Mouse (Mus musculus) kidney, adult 2 months (tissue): ENCODE results near the gene Gadd45b. TPM values are rescaled to one million over a fixed set of nuclear protein-coding genes. Genes with fewer than 3 reads are reported as not detected.

ENCODE experiments used
- DNase-seq: peaks from one replicate; pipeline ENCODE4 v3.0.0; 2021
- H3K27ac ChIP-seq: fragments of 200-500 bp; 2 replicates; pipeline ENCODE4 v1.5.1; 2012; ENCODE audit warnings: low read depth, low read length, control low read depth, inconsistent platforms; ENCODE audit not compliant: insufficient read depth
- H3K27me3 ChIP-seq: fragments of 200-500 bp; replicated peaks from 2 replicates; pipeline ENCODE4 v1.6.1; 2012; ENCODE audit warnings: mild to moderate bottlenecking, moderate library complexity, low read length, inconsistent platforms; ENCODE audit not compliant: control insufficient read depth, insufficient read depth
- H3K36me3 ChIP-seq: fragments of 200-500 bp; 2 replicates; pipeline ENCODE4 v1.6.1; 2012; ENCODE audit warnings: mild to moderate bottlenecking, moderate library complexity, low read length, inconsistent platforms; ENCODE audit not compliant: control insufficient read depth, insufficient read depth
- H3K4me1 ChIP-seq: fragments of 200-500 bp; 2 replicates; pipeline ENCODE4 v1.6.1; 2011; ENCODE audit warnings: low read length; ENCODE audit not compliant: control insufficient read depth, insufficient read depth
- H3K4me3 ChIP-seq: fragments of 200-500 bp; 2 replicates; pipeline ENCODE4 v1.5.1; 2011; ENCODE audit warnings: mild to moderate bottlenecking, low read depth, low read length, control low read depth; ENCODE audit not compliant: insufficient read depth
- CTCF ChIP-seq: fragments of 200-500 bp; conservative IDR thresholded peaks from 2 replicates; pipeline ENCODE4 v1.5.1; 2011; ENCODE audit warnings: low read depth, mild to moderate bottlenecking, control low read depth, low read length, moderate library complexity, mixed read lengths; ENCODE audit not compliant: insufficient read depth, insufficient read length
- POLR2A ChIP-seq: fragments of 200-500 bp; IDR thresholded peaks from one replicate; pipeline ENCODE4 v1.6.1; 2011; ENCODE audit warnings: low read depth, low read length, control low read depth
- WGBS: fragments of 180-500 bp; shearing (Covaris S2); methylation state at CpG from one replicate; pipeline ENCODE4 v1.1.7; 2018; 5-methylcytosine and 5-hydroxymethylcytosine counted together
- polyA plus RNA-seq: library from polyadenylated mRNA; depleted of rRNA; stranded (reverse); fragments of >200 nt; gene quantifications from 2 replicates; pipeline ENCODE4 v1.2.3, GENCODE M21; 2012

The Gadd45b gene
- polyA plus RNA-seq, 1 experiment: 11.3 TPM

- WGBS: 84% methylated on average over 10 of the region's 10 CpGs
- DNase-seq: no peak
- Histone ChIP-seq H3K36me3 (no peaks in the 10 kb centered on the region), H3K27ac (no peak overlapping the region), H3K4me3 (no peak overlapping the region), H3K4me1 (no peaks in the 10 kb centered on the region), H3K27me3 (no peaks in the 10 kb centered on the region)
- TF ChIP-seq POLR2A (no peak), CTCF (no peak)
These were observed 22.0 kb downstream of the Gadd45b start for GRCm38 (mm10) chr10:80951761-80952390.

DNA sequence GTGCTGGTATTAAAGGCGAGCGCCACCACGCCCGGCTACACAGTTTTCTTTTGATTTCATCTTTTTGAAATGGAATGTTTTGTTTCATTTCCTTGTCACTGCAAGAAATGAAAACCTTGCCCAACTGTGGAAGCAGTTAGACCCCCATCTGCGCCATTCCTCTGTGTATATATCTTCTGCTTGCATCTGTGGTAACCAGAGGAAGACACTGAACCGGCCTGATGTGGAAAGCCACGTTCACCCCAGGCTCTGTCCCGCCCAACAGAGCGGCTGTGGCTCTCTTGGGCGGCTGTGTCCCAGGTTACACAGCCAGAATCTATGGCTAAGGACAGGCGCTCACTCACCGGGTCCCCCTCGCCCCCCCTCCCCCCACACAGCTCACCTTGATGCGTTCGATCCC, 22.6 kb downstream of the Gadd45b start:
- TF ChIP-seq CTCF (no peak), POLR2A (no peak)
- Histone ChIP-seq H3K4me3 (no peak overlapping the region), H3K27me3 (no peaks in the 10 kb centered on the region), H3K36me3 (no peaks in the 10 kb centered on the region), H3K27ac (no peak overlapping the region), H3K4me1 (no peaks in the 10 kb centered on the region)
- 82% methylated on average over 15 of the region's 15 CpGs for WGBS
- no peak for DNase-seq

DNA sequence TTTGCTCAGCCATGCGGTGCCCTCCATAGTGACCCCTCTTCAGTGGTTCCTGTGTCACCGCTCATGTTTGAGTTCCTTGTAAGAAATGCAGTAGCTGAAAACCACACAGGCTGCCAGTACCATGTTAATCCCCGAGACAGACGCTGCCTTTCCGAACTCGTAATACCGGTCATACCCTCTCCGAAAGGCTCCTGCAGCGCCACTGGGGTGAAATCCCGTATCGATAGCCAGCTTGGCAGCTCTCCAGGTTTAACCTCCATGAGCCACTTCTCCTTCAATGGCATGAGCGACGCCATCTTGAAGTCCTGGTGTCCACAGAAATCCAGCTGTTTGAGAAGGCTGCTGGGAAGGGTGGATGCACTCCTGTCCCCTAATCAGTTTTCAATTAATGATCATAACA, 24.5 kb downstream of the Gadd45b start:
- Histone ChIP-seq H3K36me3 (no peaks in the 10 kb centered on the region), H3K4me3 (no peak overlapping the region), H3K4me1 (no peaks in the 10 kb centered on the region), H3K27me3 (no peaks in the 10 kb centered on the region), H3K27ac (no peak overlapping the region)
- DNase-seq: no peak
- TF ChIP-seq CTCF (no peak), POLR2A (no peak)
- 81% methylated on average over 13 of the region's 13 CpGs for WGBS

DNA sequence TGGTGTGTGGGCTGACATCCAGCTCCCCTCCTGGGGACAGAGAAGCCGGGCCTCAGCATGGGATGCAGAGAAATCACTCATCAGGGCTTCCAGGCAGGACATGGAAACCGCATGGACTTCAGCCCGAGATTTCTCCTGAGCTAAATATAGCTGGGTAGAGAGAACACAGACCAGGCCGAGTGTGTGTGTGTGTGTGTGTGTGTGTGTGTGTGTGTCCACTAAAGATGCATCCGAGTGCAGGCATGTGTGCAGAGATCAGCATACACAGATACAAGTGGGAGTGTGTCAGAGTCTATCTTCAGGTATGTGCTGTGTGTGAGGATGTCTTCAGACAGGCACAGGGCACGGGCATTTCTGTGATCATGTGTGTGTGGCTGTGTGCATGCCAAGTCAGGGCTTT, 25.0 kb downstream of the Gadd45b start:
- no peak for DNase-seq
- TF ChIP-seq POLR2A: no peak
- no peak for TF ChIP-seq CTCF
- no peak overlapping the region for H3K27ac ChIP-seq

GRCm38 (mm10) chr10:80955536-80955935, 25.7 kb downstream of the Gadd45b start:
- H3K27me3 ChIP-seq: no peaks in the 10 kb centered on the region
- H3K27ac ChIP-seq: no peak overlapping the region
- H3K4me3 ChIP-seq: no peak overlapping the region
- DNase-seq: peak; percentile 62
- 15% methylated on average over 9 of the region's 9 CpGs for WGBS
- H3K36me3 ChIP-seq: no peaks in the 10 kb centered on the region
- peaks cover 1% of the 10 kb centered on the region; the same call in 1 of the 2 replicates for H3K4me1 ChIP-seq
- TF ChIP-seq CTCF (peak; percentile 89), POLR2A (no peak)

More for the DNA sequence above, 25.0 kb downstream of the Gadd45b start:
- no peaks in the 10 kb centered on the region for H3K36me3 ChIP-seq
- H3K4me3 ChIP-seq: no peak overlapping the region
- H3K27me3 ChIP-seq: no peaks in the 10 kb centered on the region
- 43% methylated on average over 6 of the region's 6 CpGs for WGBS
- H3K4me1 ChIP-seq: no peaks in the 10 kb centered on the region

DNA sequence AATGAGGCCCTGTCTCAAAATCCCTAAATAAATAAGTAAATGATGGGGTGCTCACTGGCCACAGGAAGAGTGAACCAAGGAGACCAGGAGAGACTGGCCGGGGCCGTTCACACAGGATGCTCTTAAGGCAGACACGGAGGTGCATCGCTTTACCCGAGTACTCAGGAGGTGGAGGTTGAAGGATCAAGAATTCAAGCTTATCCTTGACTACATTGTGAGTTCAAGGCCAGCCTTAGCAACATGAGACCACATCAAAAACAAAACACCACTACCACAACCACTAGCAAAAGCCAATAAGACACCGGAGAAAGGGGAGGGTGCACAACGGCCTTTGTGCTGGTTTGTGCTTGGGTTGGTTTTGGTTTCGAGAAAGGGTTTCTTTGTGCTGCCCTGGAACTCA, 26.5 kb downstream of the Gadd45b start:
- H3K36me3 ChIP-seq: no peaks in the 10 kb centered on the region
- H3K27ac ChIP-seq: no peak overlapping the region
- H3K4me1 ChIP-seq: peaks cover 3% of the 10 kb centered on the region; the same call in 1 of the 2 replicates
- TF ChIP-seq POLR2A (no peak), CTCF (no peak)
- H3K27me3 ChIP-seq: no peaks in the 10 kb centered on the region
- no peak overlapping the region for H3K4me3 ChIP-seq
- WGBS: 96% methylated on average over 8 of the region's 8 CpGs
- DNase-seq: no peak

DNA sequence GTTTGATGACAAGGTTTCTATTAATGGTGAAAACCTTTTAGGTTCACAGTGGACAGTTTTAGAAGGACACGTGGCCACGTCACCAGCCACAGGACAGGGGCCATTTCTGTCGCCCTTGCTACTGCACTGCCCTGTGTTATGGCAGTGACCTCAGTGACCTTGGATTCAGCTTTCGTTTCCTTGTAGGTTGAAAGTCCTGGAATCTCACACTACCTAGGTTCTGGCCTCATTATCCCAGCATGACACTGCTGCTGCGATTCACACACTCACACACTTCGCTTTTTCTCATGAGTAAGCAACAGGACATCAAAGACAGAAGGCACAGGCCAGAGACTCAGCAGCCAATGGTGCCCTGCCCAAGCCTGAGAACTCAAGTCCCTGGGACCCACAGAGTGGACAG, 27.0 kb downstream of the Gadd45b start:
- H3K36me3 ChIP-seq: no peaks in the 10 kb centered on the region
- no peak overlapping the region for H3K4me3 ChIP-seq
- H3K27ac ChIP-seq: no peak overlapping the region
- H3K4me1 ChIP-seq: peaks cover 3% of the 10 kb centered on the region; the same call in 1 of the 2 replicates
- no peak for DNase-seq
- H3K27me3 ChIP-seq: no peaks in the 10 kb centered on the region
- TF ChIP-seq POLR2A: no peak
- TF ChIP-seq CTCF: no peak
- 80% methylated on average over 6 of the region's 6 CpGs for WGBS

- no peak for DNase-seq
- Histone ChIP-seq H3K4me1 (peaks cover 6% of the 10 kb centered on the region; the same call in 1 of the 2 replicates), H3K36me3 (no peaks in the 10 kb centered on the region), H3K4me3 (no peak overlapping the region), H3K27me3 (no peaks in the 10 kb centered on the region), H3K27ac (no peak overlapping the region)
- TF ChIP-seq CTCF (peak; percentile 33; the same call in 1 of the 2 replicates), POLR2A (no peak)
- WGBS: 70% methylated on average over 4 of the region's 4 CpGs
These were observed 27.9 kb downstream of the Gadd45b start for GRCm38 (mm10) chr10:80957791-80958190.
